ENCODE assay signal across 22 mouse cellular contexts in the genomic region with DNA sequence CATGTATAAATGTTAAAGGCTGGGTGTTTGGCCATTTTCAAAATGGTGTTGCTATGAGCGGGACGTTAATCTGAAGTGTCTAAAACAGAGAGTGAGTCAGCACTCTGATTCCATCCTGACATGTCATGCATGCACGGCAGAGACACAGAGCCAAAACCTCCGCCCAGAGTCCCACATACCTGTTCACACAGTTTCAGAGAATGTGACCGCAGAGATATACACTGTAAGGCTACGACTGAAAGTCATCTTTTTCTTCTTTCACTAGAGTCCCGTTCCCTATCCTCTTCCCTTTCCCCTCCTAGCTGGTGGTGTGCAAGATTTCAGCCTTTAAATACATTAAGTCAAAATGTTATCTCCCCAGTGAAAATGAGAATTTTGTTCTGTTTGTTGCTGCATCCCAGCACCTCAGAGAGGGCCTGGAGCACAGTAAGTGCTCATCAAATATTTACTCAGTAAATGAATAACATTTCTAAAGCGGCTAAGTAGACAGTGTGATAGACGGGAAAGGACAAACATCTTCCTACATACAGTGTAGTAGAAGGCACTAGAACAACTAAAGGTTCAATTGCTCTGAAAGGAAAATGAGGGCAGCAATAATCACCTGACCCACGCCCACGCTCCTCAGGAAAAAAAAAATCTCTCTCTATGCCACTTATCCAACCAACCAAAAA. TPM values are rescaled to one million over a fixed set of nuclear protein-coding genes. Genes with fewer than 3 reads are reported as not detected.
A peak's percentile ranks its signal among the peaks of the same experiment; 100 is the strongest.
DNase-seq lines count a peak whose midpoint lies in the region; ATAC-seq and TF ChIP-seq lines count a peak whose summit lies in the region.
"Had no signal": no experiment of that assay in that cellular context is flagged by ENCODE, and none has a peak within 500 bp of the region (broad histone marks: within the 10 kb centered on the region; RNA-seq: fewer than 3 reads in every experiment).

No protein-coding gene starts in this region.

- ATAC-seq in lung, embryonic 14.5 days (ENCODE audit: insufficient read depth): no peak
- peak; percentile 62; the same call in 1 of the 2 replicates for ATAC-seq in liver, embryonic 14.5 days (ENCODE audit: insufficient read depth)
- 0 out of 2 replicates have a peak, but pooled peaks have one; percentile 44 for ATAC-seq in stomach, embryonic 15.5 days (ENCODE audit: insufficient read depth, low FRiP score, low read depth)
- ATAC-seq: forebrain, postnatal 0 days; hindbrain, embryonic 16.5 days had no signal

- H3K9me3 ChIP-seq in heart, embryonic 10.5 days: no peaks in the 10 kb centered on the region
- H3K9me3 ChIP-seq in lung, embryonic 14.5 days (ENCODE audit: low read depth, low read length): no peaks in the 10 kb centered on the region
- no peaks in the 10 kb centered on the region for H3K9me3 ChIP-seq in liver, embryonic 14.5 days (ENCODE audit: control insufficient read depth, low read length)
- H3K9me3 ChIP-seq in stomach, embryonic 15.5 days: no peaks in the 10 kb centered on the region
- H3K9me3 ChIP-seq: heart, embryonic 13.5 days; limb, embryonic 10.5 days; midbrain, embryonic 12.5 days had no signal

- H3K4me1 ChIP-seq in heart, adult 2 months (ENCODE audit: control insufficient read depth, insufficient read depth, low read length): no peaks in the 10 kb centered on the region
- peaks cover 9% of the 10 kb centered on the region for H3K4me1 ChIP-seq in heart, embryonic 10.5 days
- H3K4me1 ChIP-seq in lung, embryonic 14.5 days (ENCODE audit: insufficient read depth): peaks cover 6% of the 10 kb centered on the region
- H3K4me1 ChIP-seq in lung, adult 2 months (ENCODE audit: control insufficient read depth, insufficient read depth, low read length): peaks cover 11% of the 10 kb centered on the region
- H3K4me1 ChIP-seq in liver, embryonic 14.5 days (replicated peaks; ENCODE audit: control insufficient read depth in 2 of 2, insufficient read depth in 2 of 2, low read length in 1 of 2): peaks cover 0 to 11% of the 10 kb centered on the region in 2 experiments; a peak in 1 of 4 replicates
- H3K4me1 ChIP-seq in stomach, embryonic 15.5 days: peaks cover 18% of the 10 kb centered on the region; the same call in 1 of the 2 replicates
- H3K4me1 ChIP-seq: heart, embryonic 13.5 days had no signal

- H3K27ac ChIP-seq in heart, adult 2 months: 0 out of 2 replicates have a peak overlapping the region, but pooled peaks have one; percentile 5
- H3K27ac ChIP-seq in heart, embryonic 10.5 days: no peak overlapping the region
- H3K27ac ChIP-seq in lung, embryonic 14.5 days (ENCODE audit: low read depth): peak overlapping the region; percentile 16; the same call in 1 of the 2 replicates
- no peak overlapping the region for H3K27ac ChIP-seq in liver, embryonic 14.5 days
- H3K27ac ChIP-seq in stomach, embryonic 15.5 days: 0 out of 2 replicates have a peak overlapping the region, but pooled peaks have one; percentile 33
- H3K27ac ChIP-seq: heart, embryonic 13.5 days; kidney, postnatal 0 days; left cerebral cortex, adult 2 months; limb, embryonic 10.5 days; macrophage; midbrain, embryonic 12.5 days had no signal

- no peak overlapping the region for H3K9ac ChIP-seq in heart, adult 2 months (ENCODE audit: low read depth, low read length)
- no peak overlapping the region for H3K9ac ChIP-seq in lung, embryonic 14.5 days
- no peak overlapping the region for H3K9ac ChIP-seq in liver, embryonic 14.5 days (replicated peaks)
- no peak overlapping the region for H3K9ac ChIP-seq in stomach, embryonic 15.5 days
- H3K9ac ChIP-seq: forebrain, postnatal 0 days; heart, embryonic 13.5 days; midbrain, embryonic 12.5 days had no signal

- H3K4me2 ChIP-seq in lung, embryonic 14.5 days: no peak overlapping the region
- H3K4me2 ChIP-seq in liver, embryonic 14.5 days (ENCODE audit: low read depth): 0 out of 2 replicates have a peak overlapping the region, but pooled peaks have one; percentile 15
- no peak overlapping the region for H3K4me2 ChIP-seq in stomach, embryonic 15.5 days
- H3K4me2 ChIP-seq: heart, embryonic 13.5 days; midbrain, embryonic 12.5 days had no signal

- no peaks in the 10 kb centered on the region for H3K36me3 ChIP-seq in heart, adult 2 months (ENCODE audit: control insufficient read depth, insufficient read depth, low read length)
- peaks cover 10% of the 10 kb centered on the region; the same call in 1 of the 2 replicates for H3K36me3 ChIP-seq in heart, embryonic 10.5 days
- H3K36me3 ChIP-seq in lung, embryonic 14.5 days (ENCODE audit: insufficient read depth): peaks cover 11% of the 10 kb centered on the region; the same call in 1 of the 2 replicates
- no peaks in the 10 kb centered on the region for H3K36me3 ChIP-seq in liver, embryonic 14.5 days (replicated peaks; ENCODE audit: control insufficient read depth, insufficient read depth, low read depth)
- no peaks in the 10 kb centered on the region for H3K36me3 ChIP-seq in stomach, embryonic 15.5 days

- no peaks in the 10 kb centered on the region for H3K79me2 ChIP-seq in heart, adult 2 months (replicated peaks; ENCODE audit: control insufficient read depth, insufficient read depth, low read length)

- no peak for TF ChIP-seq CTCF in heart, adult 2 months (IDR thresholded peaks at IDR 0.05)
- TF ChIP-seq CTCF in lung, embryonic 14.5 days (IDR thresholded peaks at IDR 0.05; ENCODE audit: low read depth): no peak
- no peak for TF ChIP-seq CTCF in lung, adult 2 months (IDR thresholded peaks at IDR 0.05; ENCODE audit: insufficient read depth, low read length)
- no peak for TF ChIP-seq CTCF in liver, embryonic 14.5 days (IDR thresholded peaks at IDR 0.05; ENCODE audit: low read depth)

- DNase-seq in heart, adult 2 months: no peak
- DNase-seq in heart, embryonic 10.5 days (ENCODE audit: low spot score): no peak
- DNase-seq in lung, embryonic 14.5 days: no peak
- DNase-seq in lung, adult 2 months: no peak
- no peak for DNase-seq in liver, embryonic 14.5 days (ENCODE audit: low read depth in 3 of 3, low spot score in 3 of 3)
- DNase-seq in cerebellum, postnatal 4 days (ENCODE audit: low spot score in 2 of 2): no peak
- DNase-seq in thymus, postnatal 36 days: no peak
- DNase-seq: adrenal gland, adult 8-10 months; cerebellum, adult 11-12 months; forebrain, postnatal 0 days; heart, postnatal 36 days; thymus, adult 2 months had no signal

- intact Hi-C loops in heart, adult 2 months (cut with DNase I): no loop called here

- H3K27me3 ChIP-seq in heart, adult 2 months (ENCODE audit: control insufficient read depth, insufficient read depth, low read length): no peaks in the 10 kb centered on the region
- H3K27me3 ChIP-seq in heart, embryonic 10.5 days (ENCODE audit: insufficient read depth, poor library complexity, severe bottlenecking): no peaks in the 10 kb centered on the region
- H3K27me3 ChIP-seq in lung, embryonic 14.5 days (ENCODE audit: insufficient read depth, low read length): no peaks in the 10 kb centered on the region
- H3K27me3 ChIP-seq in liver, embryonic 14.5 days (ENCODE audit: control insufficient read depth, insufficient read depth, low read length): no peaks in the 10 kb centered on the region
- no peaks in the 10 kb centered on the region for H3K27me3 ChIP-seq in stomach, embryonic 15.5 days (replicated peaks)
- H3K27me3 ChIP-seq: CH12.LX; heart, embryonic 13.5 days; midbrain, embryonic 12.5 days had no signal

- no peak for TF ChIP-seq EP300 in heart, adult 2 months (IDR thresholded peaks at IDR 0.05; ENCODE audit: insufficient read depth, low read depth, low read length)
- no peak for TF ChIP-seq EP300 in liver, embryonic 14.5 days (IDR thresholded peaks at IDR 0.05; ENCODE audit: low read depth)

- TF ChIP-seq POLR2A in heart, adult 2 months (IDR thresholded peaks at IDR 0.05; ENCODE audit: insufficient read depth, low read depth, low read length): no peak
- no peak for TF ChIP-seq POLR2A in lung, adult 2 months (IDR thresholded peaks at IDR 0.05; ENCODE audit: borderline replicate concordance, extremely low read depth, low read depth, low read length)

- 75% methylated on average over 11 of the region's 11 CpGs for WGBS in heart, adult 2 months
- 86% methylated on average over 11 of the region's 11 CpGs for WGBS in heart, embryonic 10.5 days
- 50% methylated on average over 11 of the region's 11 CpGs for WGBS in lung, embryonic 14.5 days
- 61% methylated on average over 11 of the region's 11 CpGs for WGBS in lung, adult 2 months
- WGBS in liver, embryonic 14.5 days (ENCODE audit: insufficient replicate concordance): 58% methylated on average over 11 of the region's 11 CpGs
- 56% methylated on average over 11 of the region's 11 CpGs for WGBS in stomach, embryonic 15.5 days

- H3K4me3 ChIP-seq in heart, adult 2 months: no peak overlapping the region
- H3K4me3 ChIP-seq in heart, embryonic 10.5 days: no peak overlapping the region
- H3K4me3 ChIP-seq in lung, embryonic 14.5 days (ENCODE audit: low read depth, low read length): no peak overlapping the region
- no peak overlapping the region for H3K4me3 ChIP-seq in lung, adult 2 months (replicated peaks; ENCODE audit: extremely low read depth, low read depth, low read length)
- no peak overlapping the region for H3K4me3 ChIP-seq in liver, embryonic 14.5 days (ENCODE audit: insufficient read depth in 1 of 2, low read depth in 2 of 2, low read length in 2 of 2)
- no peak overlapping the region for H3K4me3 ChIP-seq in stomach, embryonic 15.5 days (replicated peaks)
- H3K4me3 ChIP-seq: heart, embryonic 13.5 days; left cerebral cortex, adult 2 months; limb, embryonic 10.5 days; midbrain, embryonic 12.5 days had no signal

RNA-seq across cellular contexts. Expression of a gene that starts 59.5 kb away (rescaled TPM):
- total RNA-seq in heart, adult 2 months (2021): 10 to 100 TPM; 29.6 to 30.1 TPM
- polyA plus RNA-seq in heart, adult 2 months (2012; rRNA removed): 5.5 and 11.4 TPM in 2 replicates
- 38.2 and 48.2 TPM in 2 replicates for polyA plus RNA-seq in heart, embryonic 10.5 days (2016; fragmentation: Nextera tagmentation; extraction: Ambion mirVana)
- polyA plus RNA-seq in lung, embryonic 14.5 days (2014; fragmentation: Nextera tagmentation; extraction: Ambion mirVana): 117 and 118 TPM in 2 replicates
- 32.9 and 54.1 TPM in 2 replicates for polyA plus RNA-seq in lung, adult 2 months (2012; rRNA removed)
- 3.1 and 3.8 TPM in 2 replicates for polyA plus RNA-seq in liver, embryonic 14.5 days (2012; rRNA removed)
- polyA plus RNA-seq in liver, embryonic 14.5 days (2014; fragmentation: Nextera tagmentation; extraction: Ambion mirVana): 9.1 and 9.8 TPM in 2 replicates
- 63.0 and 63.8 TPM in 2 replicates for polyA plus RNA-seq in stomach, embryonic 15.5 days (2015; fragmentation: Nextera tagmentation; extraction: Ambion mirVana)
- total RNA-seq: neutrophil, adult 5-6 weeks had no signal

Comparison
In these comparisons a context has a peak if more than half of its experiments do, and no peak if none do; other contexts are left out.
1. H3K27ac ChIP-seq: peak in heart, adult 2 months (single experiment), lung, embryonic 14.5 days (single experiment) and stomach, embryonic 15.5 days (single experiment); none in heart, embryonic 10.5 days (single experiment) and liver, embryonic 14.5 days (single experiment).